Mouse (Mus musculus): ENCODE data around the gene Arl3. TPM values are rescaled to one million over a fixed set of nuclear protein-coding genes. Genes with fewer than 3 reads are reported as not detected.
"Not testable (repeated sequence)": the region's sequence is repeated elsewhere in the genome, so short reads cannot be mapped to it uniquely, and the experiment has no call there.

The Arl3 gene
- polyA plus RNA-seq, 1 experiment from 2014 or later, result 141 TPM

DNA sequence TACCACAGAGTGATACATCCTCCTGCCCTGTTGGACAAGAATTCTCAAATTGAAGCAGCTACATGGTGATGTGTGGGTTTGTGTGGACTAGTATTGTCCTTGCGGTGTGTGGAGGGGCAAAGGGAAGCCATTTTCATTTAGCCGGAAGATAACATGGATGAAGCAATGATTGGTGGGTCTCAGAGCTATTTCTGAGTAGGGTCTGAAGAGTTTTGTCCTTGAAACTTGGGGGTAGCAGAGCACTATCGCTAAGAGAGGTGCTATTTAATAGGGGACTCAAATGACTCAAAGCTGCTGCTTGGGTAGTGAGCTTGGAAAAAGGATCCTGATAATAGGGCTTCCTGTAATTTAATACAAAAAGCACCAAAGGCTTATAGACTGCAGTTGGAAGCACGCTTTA is 25.2 kb upstream of the Arl3 start:
- ATAC-seq (ENCODE audit: low FRiP score), result no peak
- WGBS, result 84% methylated on average over 4 of the region's 4 CpGs

DNA sequence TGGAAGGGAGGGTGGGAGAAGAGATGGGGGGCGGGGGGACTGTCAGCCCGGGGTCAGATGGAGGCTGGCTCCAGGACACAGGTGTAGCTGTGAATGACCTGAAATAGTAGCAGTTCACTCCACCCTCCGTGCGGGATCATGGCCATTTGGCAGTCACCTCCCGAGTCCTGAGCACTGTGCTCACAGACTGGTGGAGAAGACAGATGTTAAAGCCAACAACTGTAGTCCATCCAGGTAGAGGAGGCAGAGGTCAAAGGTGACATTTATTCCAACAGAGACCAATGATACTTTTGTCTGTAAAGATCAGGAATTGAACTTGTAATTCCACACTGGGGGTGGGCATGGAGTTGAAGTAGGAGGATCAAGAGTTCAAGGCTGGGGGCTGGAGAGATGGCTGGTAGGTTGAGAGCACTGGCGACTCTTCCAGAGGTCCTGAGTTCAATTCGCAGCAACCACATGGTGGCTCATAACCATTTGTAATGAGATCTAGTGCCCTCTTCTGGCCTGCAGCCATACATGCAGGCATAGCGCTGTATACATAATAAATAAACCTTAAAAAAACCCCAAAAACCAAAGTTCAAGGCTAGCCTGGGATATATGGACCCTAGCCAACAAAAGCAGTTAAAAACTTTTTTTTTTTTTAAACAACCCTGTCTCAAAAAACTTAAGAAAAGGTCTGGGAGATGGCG is 19.9 kb upstream of the Arl3 start:
- H3K4me1 ChIP-seq (replicated peaks; ENCODE audit: control insufficient read depth, insufficient read depth, low read length), result no peaks in the 10 kb centered on the region
- no peaks in the 10 kb centered on the region for H3K27me3 ChIP-seq (ENCODE audit: control insufficient read depth, insufficient read depth, low read length)
- H3K9ac ChIP-seq, result no peak overlapping the region
- peaks cover 49% of the 10 kb centered on the region for H3K36me3 ChIP-seq (replicated peaks; ENCODE audit: control insufficient read depth, insufficient read depth)
- 94% methylated on average over 9 of the region's 9 CpGs for WGBS
- DNase-seq (ENCODE audit: low spot score) (no peak), ATAC-seq (ENCODE audit: low FRiP score) (no peak)
- no peak overlapping the region for H3K27ac ChIP-seq
- no peak overlapping the region for H3K4me2 ChIP-seq (replicated peaks)
- no peaks in the 10 kb centered on the region for H3K9me3 ChIP-seq (ENCODE audit: control insufficient read depth, low read length)
- H3K4me3 ChIP-seq (replicated peaks; ENCODE audit: low read length), result no peak overlapping the region

More for the DNA sequence above, 25.2 kb upstream of the Arl3 start:
- no peak for DNase-seq (ENCODE audit: low spot score)
- Histone ChIP-seq H3K9ac (no peak overlapping the region), H3K27me3 (ENCODE audit: control insufficient read depth, insufficient read depth, low read length) (no peaks in the 10 kb centered on the region), H3K4me2 (replicated peaks) (peak overlapping the region; percentile 42), H3K9me3 (ENCODE audit: control insufficient read depth, low read length) (no peaks in the 10 kb centered on the region), H3K36me3 (replicated peaks; ENCODE audit: control insufficient read depth, insufficient read depth) (peaks cover 20% of the 10 kb centered on the region), H3K4me3 (replicated peaks; ENCODE audit: low read length) (peak overlapping the region; percentile 82), H3K27ac (no peak overlapping the region), H3K4me1 (replicated peaks; ENCODE audit: control insufficient read depth, insufficient read depth, low read length) (peaks cover 10% of the 10 kb centered on the region)

DNA sequence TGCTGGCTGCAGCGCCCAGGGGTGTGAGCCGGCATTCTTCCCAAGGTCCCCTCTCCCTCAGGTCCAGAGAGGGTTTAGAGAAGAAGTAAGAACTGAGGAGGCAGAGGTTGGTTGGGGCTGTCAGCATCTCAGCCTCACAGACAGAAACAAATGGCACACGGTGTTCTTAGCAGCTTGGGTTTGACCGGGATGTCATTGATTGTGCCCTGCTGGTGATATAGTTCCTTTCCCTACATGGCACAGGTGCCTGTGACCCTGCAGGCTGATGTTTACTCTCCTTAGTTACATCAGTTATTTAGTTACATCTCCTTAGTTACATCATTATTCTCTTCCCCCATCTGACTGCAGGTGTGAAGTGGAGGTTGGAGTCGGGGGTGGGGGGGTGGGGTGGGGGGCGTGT is 18.6 kb upstream of the Arl3 start:
- Histone ChIP-seq H3K4me2 (replicated peaks) (no peak overlapping the region), H3K36me3 (replicated peaks; ENCODE audit: control insufficient read depth, insufficient read depth) (peaks cover 53% of the 10 kb centered on the region), H3K27ac (no peak overlapping the region), H3K27me3 (ENCODE audit: control insufficient read depth, insufficient read depth, low read length) (no peaks in the 10 kb centered on the region), H3K9ac (no peak overlapping the region), H3K9me3 (ENCODE audit: control insufficient read depth, low read length) (no peaks in the 10 kb centered on the region), H3K4me1 (replicated peaks; ENCODE audit: control insufficient read depth, insufficient read depth, low read length) (no peaks in the 10 kb centered on the region), H3K4me3 (replicated peaks; ENCODE audit: low read length) (no peak overlapping the region)
- ATAC-seq (ENCODE audit: low FRiP score), result no peak
- no peak for DNase-seq (ENCODE audit: low spot score)
- 89% methylated on average over 6 of the region's 6 CpGs for WGBS

DNA sequence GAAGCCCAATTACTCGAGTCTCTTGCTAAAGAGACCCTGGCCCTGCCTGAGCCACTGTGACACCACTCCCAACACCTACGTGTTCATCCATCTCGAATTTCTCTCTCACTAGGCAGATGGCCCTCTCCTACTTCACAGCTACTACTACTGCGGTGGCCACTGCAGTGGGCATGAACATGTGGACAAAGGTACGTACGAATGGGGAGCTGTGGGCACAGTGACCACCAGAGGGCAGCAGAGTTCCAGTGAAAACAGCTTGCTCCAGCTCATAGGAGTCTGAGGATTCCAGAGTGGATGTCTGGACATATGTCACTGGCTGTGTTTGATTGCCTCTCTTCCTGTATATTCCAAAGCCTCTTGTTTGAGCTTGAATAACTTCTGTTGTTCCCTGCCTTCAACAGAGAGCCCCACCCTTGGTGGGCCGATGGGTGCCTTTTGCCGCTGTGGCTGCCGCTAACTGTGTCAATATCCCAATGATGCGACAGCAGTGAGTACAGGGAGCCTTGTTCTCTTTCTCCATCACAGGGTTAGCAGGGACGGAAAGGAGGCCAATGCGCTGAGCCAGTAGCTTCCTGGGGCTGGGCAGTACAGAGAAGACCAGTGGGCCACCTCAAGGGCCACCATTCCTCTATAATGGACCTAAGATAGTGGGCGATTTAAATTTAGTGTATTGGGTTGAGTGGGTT is 15.0 kb upstream of the Arl3 start:
- no peaks in the 10 kb centered on the region for H3K4me1 ChIP-seq (replicated peaks; ENCODE audit: control insufficient read depth, insufficient read depth, low read length)
- no peak overlapping the region for H3K27ac ChIP-seq
- DNase-seq (ENCODE audit: low spot score) (peak; percentile 92), ATAC-seq (ENCODE audit: low FRiP score) (peak; percentile 66; the same call in 1 of the 2 replicates)
- H3K36me3 ChIP-seq (replicated peaks; ENCODE audit: control insufficient read depth, insufficient read depth), result peaks cover 37% of the 10 kb centered on the region
- WGBS, result 59% methylated on average over 13 of the region's 13 CpGs
- no peaks in the 10 kb centered on the region for H3K9me3 ChIP-seq (ENCODE audit: control insufficient read depth, low read length)
- H3K9ac ChIP-seq, result no peak overlapping the region
- H3K4me2 ChIP-seq (replicated peaks), result no peak overlapping the region
- no peaks in the 10 kb centered on the region for H3K27me3 ChIP-seq (ENCODE audit: control insufficient read depth, insufficient read depth, low read length)
- H3K4me3 ChIP-seq (replicated peaks; ENCODE audit: low read length), result no peak overlapping the region

DNA sequence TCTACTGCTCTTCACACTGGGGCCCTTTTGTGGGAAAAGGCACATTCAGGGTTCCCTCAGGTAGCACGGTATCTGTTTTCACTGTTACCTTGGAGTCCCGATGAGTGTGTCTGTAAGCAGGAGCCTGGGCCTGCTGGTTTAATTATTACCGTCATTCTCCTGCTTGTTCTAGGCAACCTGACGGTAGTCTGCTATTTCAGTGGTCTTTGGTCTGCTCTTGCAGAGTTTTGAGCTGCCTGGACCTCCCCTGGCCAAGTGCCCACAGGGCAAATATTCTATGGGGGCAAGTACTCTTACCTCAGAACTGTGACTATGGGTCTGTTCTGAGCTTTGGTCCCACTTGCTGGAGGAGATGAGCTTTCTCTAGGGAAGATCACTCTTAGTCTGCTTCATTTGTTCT is 2.2 kb upstream of the Arl3 start:
- H3K4me1 ChIP-seq (replicated peaks; ENCODE audit: control insufficient read depth, insufficient read depth, low read length), result peaks cover 18% of the 10 kb centered on the region; the same call in 1 of the 2 replicates
- WGBS, result 57% methylated on average over 4 of the region's 4 CpGs
- DNase-seq (ENCODE audit: low spot score), result no peak
- H3K9ac ChIP-seq, result no peak overlapping the region
- H3K9me3 ChIP-seq (ENCODE audit: control insufficient read depth, low read length), result no peaks in the 10 kb centered on the region
- H3K4me2 ChIP-seq (replicated peaks), result 0 out of 2 replicates have a peak overlapping the region, but pooled peaks have one; percentile 9
- no peak overlapping the region for H3K4me3 ChIP-seq (replicated peaks; ENCODE audit: low read length)
- ATAC-seq (ENCODE audit: low FRiP score), result no peak
- no peaks in the 10 kb centered on the region for H3K36me3 ChIP-seq (replicated peaks; ENCODE audit: control insufficient read depth, insufficient read depth)
- H3K27me3 ChIP-seq (ENCODE audit: control insufficient read depth, insufficient read depth, low read length), result no peaks in the 10 kb centered on the region
- H3K27ac ChIP-seq, result no peak overlapping the region

DNA sequence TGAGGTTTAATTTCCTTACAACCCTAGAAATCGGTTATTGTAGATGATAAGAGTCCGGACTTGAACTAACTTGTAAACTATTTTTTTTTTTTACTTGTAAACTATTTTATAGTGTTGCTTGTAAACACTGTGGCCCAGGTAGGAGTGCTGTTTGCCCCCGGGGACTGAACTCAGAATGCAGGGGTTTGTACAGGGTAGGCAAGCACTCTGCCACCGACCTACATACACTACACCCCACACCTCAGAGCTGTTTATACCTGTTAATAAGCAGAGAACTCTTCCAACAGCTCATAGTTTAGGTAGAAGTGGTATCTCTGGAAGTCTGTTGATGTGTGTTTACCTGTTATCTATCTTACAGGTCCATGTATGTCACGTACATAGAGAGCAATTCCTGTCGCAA is 992 bp upstream of the Arl3 start:
- H3K27me3 ChIP-seq (ENCODE audit: control insufficient read depth, insufficient read depth, low read length), result no peaks in the 10 kb centered on the region
- peaks cover 18% of the 10 kb centered on the region; the same call in 1 of the 2 replicates for H3K4me1 ChIP-seq (replicated peaks; ENCODE audit: control insufficient read depth, insufficient read depth, low read length)
- no peak for ATAC-seq (ENCODE audit: low FRiP score)
- H3K9ac ChIP-seq, result peak overlapping the region; percentile 59; the same call in 1 of the 2 replicates
- no peak for DNase-seq (ENCODE audit: low spot score)
- peak overlapping the region; percentile 74 for H3K4me3 ChIP-seq (replicated peaks; ENCODE audit: low read length)
- H3K9me3 ChIP-seq (ENCODE audit: control insufficient read depth, low read length), result no peaks in the 10 kb centered on the region
- H3K27ac ChIP-seq, result no peak overlapping the region
- peak overlapping the region; percentile 68 for H3K4me2 ChIP-seq (replicated peaks)
- H3K36me3 ChIP-seq (replicated peaks; ENCODE audit: control insufficient read depth, insufficient read depth), result no peaks in the 10 kb centered on the region
- WGBS, result 54% methylated on average over 6 of the region's 6 CpGs

DNA sequence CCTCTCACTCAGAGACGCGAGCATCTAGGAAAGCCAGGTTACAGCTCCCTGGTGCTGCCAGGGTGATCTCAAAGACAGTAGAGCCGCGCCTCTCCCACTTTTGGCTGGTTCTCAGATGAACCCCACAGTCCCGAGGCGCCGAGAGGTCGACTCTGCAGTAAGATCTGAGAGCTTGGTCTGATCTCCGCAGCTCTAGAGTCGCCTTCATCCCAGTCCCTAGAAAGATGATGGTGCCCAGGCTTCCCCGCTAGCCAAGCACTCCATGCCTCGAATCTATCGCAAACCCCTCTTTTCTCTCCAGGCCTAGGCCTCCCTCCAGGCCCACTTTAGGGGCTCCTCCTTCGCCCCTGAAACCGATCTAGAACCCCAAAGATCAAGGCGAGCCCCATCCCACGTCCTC is 450 bp downstream of the Arl3 start:
- no peaks in the 10 kb centered on the region for H3K27me3 ChIP-seq (ENCODE audit: control insufficient read depth, insufficient read depth, low read length)
- peak overlapping the region; percentile 82 for H3K27ac ChIP-seq
- peak overlapping the region; percentile 74 for H3K4me3 ChIP-seq (replicated peaks; ENCODE audit: low read length)
- ATAC-seq (ENCODE audit: low FRiP score) (0 out of 2 replicates have a peak, but pooled peaks have one; percentile 16), DNase-seq (ENCODE audit: low spot score) (no peak)
- H3K9me3 ChIP-seq (ENCODE audit: control insufficient read depth, low read length), result no peaks in the 10 kb centered on the region
- peak overlapping the region; percentile 87 for H3K4me2 ChIP-seq (replicated peaks)
- H3K9ac ChIP-seq, result peak overlapping the region; percentile 78
- peaks cover 18% of the 10 kb centered on the region; the same call in 1 of the 2 replicates for H3K4me1 ChIP-seq (replicated peaks; ENCODE audit: control insufficient read depth, insufficient read depth, low read length)
- 0 out of 2 replicates have a peak, but pooled peaks cover 2% of the 10 kb centered on the region for H3K36me3 ChIP-seq (replicated peaks; ENCODE audit: control insufficient read depth, insufficient read depth)
- under 1% methylated on average over 17 of the region's 17 CpGs for WGBS

DNA sequence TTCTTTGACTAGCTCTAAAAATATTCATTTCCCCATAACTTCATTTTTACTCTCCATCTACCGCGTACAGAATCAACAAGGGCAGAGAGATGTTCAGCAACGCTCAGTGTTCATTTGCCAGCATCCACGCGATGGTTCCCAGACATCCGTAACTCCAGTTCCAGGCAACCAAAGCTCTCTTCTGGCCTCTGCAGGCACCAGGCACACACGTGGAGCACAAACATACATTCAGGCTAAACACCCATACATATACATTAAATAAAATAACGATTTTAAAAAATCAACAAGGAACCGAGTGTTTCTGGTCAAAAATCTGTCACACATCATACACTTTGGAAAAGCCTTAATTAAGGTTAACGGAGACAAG is 1.1 kb downstream of the Arl3 start:
- Histone ChIP-seq H3K9me3 (ENCODE audit: control insufficient read depth, low read length) (no peaks in the 10 kb centered on the region), H3K4me3 (replicated peaks; ENCODE audit: low read length) (peak overlapping the region; percentile 74), H3K27ac (peak overlapping the region; percentile 82; the same call in 1 of the 2 replicates), H3K4me1 (replicated peaks; ENCODE audit: control insufficient read depth, insufficient read depth, low read length) (peaks cover 18% of the 10 kb centered on the region; the same call in 1 of the 2 replicates), H3K4me2 (replicated peaks) (peak overlapping the region; percentile 87), H3K36me3 (replicated peaks; ENCODE audit: control insufficient read depth, insufficient read depth) (0 out of 2 replicates have a peak, but pooled peaks cover 3% of the 10 kb centered on the region), H3K27me3 (ENCODE audit: control insufficient read depth, insufficient read depth, low read length) (no peaks in the 10 kb centered on the region), H3K9ac (peak overlapping the region; percentile 78)
- WGBS, result 11% methylated on average over 10 of the region's 10 CpGs
- DNase-seq (ENCODE audit: low spot score) (peak; percentile 37), ATAC-seq (ENCODE audit: low FRiP score) (no peak)

DNA sequence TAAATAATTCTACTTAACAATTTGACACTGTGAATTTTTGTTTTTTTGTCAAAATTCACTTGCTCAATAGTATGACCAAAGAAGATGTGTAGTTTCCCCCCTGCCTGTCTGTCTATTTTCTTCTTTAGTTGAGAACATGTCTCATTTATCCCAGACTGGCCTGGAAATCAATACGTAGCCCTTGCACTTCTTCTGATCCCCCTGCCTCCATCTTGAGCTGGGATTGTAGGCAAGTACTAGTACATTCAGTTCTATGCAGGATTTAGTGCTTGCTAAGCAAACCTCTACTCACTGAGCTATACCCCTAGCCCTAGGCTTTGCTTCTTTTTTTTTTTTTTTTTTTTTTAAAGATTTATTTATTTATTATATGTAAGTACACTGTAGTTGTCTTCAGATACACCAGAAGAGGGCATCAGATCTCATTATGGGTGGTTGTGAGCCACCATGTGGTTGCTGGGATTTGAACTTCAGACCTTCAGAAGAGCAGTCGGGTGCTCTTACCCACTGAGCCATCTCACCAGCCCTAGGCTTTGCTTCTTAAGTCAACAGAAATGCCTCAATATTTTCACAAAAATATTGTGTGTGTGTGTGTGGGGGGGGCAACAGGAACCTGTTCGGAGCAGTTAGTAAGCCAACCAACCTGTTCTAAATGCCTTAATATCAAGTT is 1.7 kb downstream of the Arl3 start:
- H3K4me1 ChIP-seq (replicated peaks; ENCODE audit: control insufficient read depth, insufficient read depth, low read length), result peaks cover 18% of the 10 kb centered on the region; the same call in 1 of the 2 replicates
- 75% methylated on average over 3 of the region's 3 CpGs for WGBS

More for the DNA sequence above, 1.7 kb downstream of the Arl3 start:
- H3K4me3 ChIP-seq (replicated peaks; ENCODE audit: low read length), result peak overlapping the region; percentile 74
- not testable (repeated sequence) for H3K9me3 ChIP-seq (ENCODE audit: control insufficient read depth, low read length); DNase-seq (ENCODE audit: low spot score); H3K27me3 ChIP-seq (ENCODE audit: control insufficient read depth, insufficient read depth, low read length); H3K36me3 ChIP-seq (replicated peaks; ENCODE audit: control insufficient read depth, insufficient read depth); ATAC-seq (ENCODE audit: low FRiP score)
- H3K27ac ChIP-seq, result 0 out of 2 replicates have a peak overlapping the region, but pooled peaks have one; percentile 82
- peak overlapping the region; percentile 78 for H3K9ac ChIP-seq
- H3K4me2 ChIP-seq (replicated peaks), result peak overlapping the region; percentile 87

Data from hindbrain, embryonic 14.5 days (tissue).